Mouse (Mus musculus): ENCODE data around the gene 2410004P03Rik.

DNA sequence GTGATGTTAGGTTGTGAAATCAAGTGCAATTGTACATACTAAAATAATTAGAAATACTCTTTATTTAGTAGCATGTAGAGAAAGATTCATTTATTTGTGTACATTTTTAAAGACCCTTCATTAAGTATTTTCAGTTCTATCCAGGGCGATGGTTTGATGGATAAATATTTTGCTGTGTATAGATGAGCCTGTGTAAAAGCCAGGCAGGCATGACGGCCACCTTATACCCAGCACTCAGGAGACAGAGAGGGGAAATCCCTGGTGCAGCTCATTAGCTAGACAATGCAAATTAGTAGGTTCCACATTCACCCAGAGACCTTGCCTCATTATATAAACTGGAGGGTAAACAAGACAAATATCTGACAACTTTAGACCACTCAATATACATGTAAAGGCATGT, 48.2 kb downstream of the 2410004P03Rik start:
- TF ChIP-seq CTCF (IDR thresholded peaks at IDR 0.05; ENCODE audit: insufficient read depth, low read length) = no peak
- no peak for TF ChIP-seq POLR2A (IDR thresholded peaks at IDR 0.05; ENCODE audit: borderline replicate concordance, extremely low read depth, low read depth, low read length)

Data from lung, adult 2 months (tissue).